Mouse (Mus musculus) spleen, postnatal 4 days (tissue): ENCODE results near the gene Eif4e3.

ENCODE experiments used
- DNase-seq, 2 experiments: peaks; one replicate each; pipeline ENCODE4 v3.0.0; 2022; ENCODE audit warnings: low spot score in 2 of 2

The Eif4e3 gene

DNA sequence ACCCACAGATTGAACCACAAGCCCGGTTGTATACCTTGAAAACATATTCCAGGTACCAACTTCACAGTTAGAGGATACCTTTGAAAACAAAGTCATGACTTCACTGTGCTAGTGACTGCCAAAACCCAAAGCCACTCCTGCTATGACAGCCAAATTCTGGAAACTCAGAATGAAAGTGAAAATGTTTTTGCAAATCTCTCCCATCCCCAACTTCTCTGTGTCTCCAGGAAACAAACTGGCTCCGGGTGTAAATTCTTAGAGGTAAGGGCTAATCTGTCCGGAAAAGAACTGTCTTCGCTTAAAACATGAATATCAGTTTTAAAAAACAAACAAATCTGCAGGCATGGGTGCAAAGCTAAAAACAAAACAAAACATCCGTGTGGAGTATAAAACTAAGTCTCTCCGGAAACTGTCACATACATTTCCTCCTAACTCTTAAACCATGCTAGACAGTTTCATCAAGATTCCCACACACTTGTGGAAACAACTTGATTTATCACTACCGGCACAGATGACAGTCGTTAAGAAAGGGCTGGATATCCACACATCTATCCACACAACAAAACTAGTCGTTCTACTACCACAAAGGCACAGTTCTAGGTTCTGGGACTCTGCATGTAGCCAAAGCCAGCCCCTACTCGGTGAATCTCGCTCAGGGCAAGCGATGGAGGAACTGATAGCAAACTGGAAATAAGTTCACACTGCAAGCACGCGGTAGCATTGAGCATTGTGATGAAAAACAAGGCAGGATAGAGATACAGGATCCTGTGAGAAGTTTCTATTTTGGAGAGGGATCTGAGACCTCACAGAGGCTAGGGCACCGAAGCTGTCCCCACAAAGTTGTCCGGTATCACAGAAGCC, 884 bp downstream of the Eif4e3 start:
- no peak for DNase-seq

DNA sequence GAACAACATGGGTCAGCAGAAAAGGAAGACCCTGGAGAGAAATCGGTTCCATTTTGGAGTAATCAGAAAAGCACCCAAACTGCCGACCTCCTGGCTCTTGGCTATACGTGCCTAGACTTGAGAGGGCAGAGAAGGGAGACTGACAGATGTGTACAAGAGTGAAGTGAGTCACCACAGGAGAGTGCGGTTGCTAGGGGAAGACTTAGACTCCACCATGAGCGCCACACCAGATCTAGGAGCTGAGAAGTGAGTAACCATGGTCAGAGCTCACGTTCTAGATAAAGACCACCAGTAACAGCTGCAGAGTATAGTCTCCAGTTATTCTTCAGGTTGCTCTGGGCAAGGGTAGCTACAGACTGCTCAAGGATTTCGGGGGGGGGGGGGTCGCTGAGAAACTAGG, 3.3 kb downstream of the Eif4e3 start:
- no peak for DNase-seq

DNA sequence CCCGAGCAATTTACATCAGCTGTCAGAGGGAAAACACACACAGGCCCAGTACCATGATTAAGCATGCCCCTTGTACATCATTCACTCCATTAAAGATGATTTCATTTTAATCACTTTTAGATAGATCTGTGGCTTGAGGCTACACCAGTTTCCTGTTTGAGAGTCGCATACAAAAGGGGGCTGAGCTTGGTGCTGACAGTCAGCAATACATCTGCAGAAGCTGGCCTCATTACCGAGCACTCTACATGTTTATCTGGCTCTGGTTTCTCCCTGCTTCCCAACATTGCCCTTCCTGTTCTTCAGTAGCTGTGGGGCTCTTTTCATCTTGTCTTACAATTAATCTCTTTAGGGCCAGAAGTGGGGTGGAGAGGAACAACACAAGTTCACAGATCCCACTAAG, 6.1 kb downstream of the Eif4e3 start:
- DNase-seq = no peak

DNA sequence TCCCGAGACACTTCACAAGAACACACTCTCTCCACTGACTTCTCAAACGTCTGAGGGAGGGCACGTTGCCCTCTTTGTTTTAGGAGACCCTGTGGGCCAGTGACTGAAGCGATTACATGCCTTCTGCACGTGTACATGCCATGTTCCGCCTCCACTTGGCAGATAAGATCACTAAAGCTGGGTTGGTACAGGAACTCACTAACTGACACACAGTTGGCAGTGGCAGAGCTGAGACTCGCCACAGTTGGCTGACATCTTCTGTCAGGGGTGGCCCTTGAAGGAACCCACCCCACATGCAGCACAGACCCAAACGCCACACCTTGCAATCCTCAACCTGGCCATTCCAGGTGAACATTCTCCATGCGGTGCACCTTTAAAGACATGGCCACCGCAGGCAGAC, 8.0 kb downstream of the Eif4e3 start:
- DNase-seq = no peak

DNA sequence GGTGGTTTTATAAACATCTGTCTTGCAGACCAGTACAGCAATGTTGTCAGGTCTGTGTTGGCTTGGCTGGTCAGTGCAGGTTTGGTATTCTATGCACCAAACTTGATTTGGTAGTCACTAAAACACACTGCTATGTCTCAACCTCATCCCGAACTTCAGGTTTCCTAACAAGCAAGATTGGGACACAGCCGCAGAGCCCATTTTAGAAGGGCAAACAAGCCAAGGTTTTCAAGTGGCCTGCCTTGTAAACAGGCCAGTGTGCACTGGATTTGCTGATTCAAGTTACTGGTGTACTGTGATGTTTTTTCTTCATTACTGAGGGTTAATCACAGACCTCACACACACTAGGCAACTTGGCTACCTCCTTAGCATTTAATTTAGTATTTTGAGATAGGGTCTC, 10.5 kb downstream of the Eif4e3 start:
- DNase-seq = no peak

DNA sequence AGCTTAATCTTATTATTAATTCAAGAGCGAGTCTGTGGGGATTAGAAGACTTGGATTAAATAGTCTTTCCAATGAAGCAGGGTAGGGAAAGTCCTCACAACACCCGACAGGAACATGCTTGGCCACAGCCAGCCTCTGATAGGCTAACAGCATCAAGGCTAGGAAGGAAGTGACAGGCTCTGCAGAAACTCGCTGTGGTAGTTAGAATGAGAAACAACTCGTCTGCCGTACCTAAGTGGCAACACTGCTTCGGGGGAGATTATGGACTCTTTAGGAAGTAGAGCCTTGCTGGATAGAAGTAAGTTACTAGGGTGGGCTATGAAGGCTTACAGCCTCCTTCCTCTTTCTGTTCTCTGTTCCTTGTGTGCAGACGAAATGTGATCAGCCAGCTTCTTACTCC, 11.1 kb downstream of the Eif4e3 start:
- no peak for DNase-seq

DNA sequence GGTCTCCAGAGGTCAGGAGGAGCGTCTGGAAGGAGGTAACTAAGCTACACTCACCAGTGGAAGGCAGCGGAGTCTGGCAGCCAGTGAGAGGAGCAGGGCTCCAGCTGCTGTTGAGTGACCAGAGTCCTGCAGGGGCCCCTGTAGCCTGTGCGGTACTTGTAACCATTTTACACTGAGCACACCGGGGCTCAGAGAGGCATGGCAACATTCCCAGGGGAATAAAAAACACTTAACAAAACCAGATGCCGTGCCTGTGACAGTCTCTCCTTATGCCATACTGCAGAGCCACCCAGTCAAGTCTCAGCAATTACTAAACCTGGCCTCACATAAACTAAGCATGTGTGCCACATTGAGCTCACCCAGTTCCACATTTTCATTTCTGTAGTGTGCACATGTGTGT, 12.2 kb downstream of the Eif4e3 start:
- no peak for DNase-seq

DNA sequence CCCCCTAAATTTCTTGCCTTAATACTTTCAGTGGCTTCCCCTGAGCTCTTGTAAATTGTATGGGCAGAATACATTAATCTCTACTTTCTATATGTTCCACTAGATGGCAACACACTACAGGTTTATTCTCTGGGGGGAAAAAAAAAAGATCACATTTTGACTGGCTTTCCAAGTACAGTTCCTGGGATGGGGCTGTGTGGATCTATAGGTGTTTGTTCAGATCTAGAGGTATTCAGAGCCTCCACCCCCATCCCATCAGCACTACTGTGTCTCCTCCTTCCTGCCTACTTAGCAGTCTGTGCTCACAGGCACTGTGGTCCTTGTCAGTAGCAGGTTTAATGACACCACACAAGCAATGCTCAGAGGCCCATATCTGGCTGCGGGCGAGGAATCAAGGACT, 14.2 kb downstream of the Eif4e3 start:
- DNase-seq = no peak

DNA sequence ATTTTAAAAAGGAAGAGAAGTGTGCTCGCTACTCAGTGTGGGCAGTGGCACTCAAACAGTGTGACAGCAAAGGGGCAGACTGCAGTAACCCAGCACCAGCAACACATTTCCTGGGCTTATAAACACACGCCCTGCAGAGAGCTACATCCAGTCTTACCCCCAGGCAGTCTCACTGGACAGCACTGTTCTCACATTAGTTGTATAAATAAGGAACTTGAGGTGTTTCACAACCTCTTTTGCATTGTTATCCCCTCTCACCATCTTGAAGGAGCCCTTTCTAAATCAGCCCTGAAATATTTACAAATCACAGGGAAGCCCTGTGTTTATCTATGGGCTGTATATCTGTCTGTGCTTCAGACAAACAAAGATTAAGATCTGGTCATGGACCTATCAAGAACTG, 17.3 kb downstream of the Eif4e3 start:
- DNase-seq = no peak

DNA sequence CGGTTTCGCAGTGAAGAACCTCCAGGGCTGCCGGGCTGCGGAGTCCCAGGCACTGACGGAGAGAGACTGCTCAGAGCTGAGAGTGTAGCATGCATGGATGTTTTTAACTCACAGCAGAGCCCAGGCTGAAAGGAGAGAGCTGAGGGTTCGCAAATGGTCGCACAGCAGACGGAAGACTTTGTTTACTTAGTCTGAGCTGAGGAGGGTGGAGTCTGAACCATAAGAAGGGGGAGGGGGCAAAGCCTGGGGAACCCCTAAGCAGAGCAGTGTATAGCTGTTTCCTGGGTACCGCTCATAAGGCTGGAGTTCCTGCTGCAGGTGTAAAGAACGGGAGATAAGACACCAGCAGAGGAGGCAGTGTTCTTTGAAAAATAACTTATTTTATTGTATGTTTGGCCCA, 20.2 kb downstream of the Eif4e3 start:
- no peak for DNase-seq

DNA sequence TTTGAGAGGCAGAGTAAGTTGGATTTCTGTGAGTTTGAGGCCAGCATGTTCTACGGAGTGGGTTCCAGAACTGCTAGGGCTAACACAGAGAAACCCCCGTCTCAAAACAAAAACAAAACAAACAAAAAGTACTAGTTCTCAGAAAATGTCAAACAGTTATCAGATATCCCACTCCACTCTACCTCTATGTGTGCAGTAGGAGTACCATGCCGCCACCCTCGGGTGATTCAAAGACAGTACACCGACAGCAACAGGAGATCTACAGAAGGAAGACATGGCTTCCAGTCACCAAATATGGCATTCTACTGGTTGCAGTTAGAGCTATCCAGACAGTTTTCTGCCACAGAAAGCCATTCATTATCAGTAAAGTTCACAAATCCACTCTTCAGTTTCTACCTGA, 21.7 kb downstream of the Eif4e3 start:
- DNase-seq = no peak

DNA sequence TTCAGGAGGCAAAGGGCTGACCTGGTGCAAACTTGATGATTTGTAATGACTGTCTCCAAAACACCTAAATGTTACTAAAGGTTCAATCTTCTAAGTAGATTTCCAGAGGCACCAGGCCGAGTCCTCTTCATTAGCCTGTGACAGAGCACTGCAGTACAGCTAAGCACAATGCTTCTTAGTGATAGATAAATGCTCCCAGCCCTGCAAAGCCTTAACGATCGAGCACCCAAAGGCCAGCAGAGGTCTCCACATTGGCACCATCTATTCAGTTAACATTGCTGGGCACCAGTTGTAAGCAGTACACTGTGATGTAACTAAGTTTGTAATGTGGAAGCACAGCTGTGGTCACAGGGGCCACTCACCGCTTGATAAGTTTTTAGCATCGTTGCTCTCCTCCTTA, 22.2 kb downstream of the Eif4e3 start:
- DNase-seq = no peak

DNA sequence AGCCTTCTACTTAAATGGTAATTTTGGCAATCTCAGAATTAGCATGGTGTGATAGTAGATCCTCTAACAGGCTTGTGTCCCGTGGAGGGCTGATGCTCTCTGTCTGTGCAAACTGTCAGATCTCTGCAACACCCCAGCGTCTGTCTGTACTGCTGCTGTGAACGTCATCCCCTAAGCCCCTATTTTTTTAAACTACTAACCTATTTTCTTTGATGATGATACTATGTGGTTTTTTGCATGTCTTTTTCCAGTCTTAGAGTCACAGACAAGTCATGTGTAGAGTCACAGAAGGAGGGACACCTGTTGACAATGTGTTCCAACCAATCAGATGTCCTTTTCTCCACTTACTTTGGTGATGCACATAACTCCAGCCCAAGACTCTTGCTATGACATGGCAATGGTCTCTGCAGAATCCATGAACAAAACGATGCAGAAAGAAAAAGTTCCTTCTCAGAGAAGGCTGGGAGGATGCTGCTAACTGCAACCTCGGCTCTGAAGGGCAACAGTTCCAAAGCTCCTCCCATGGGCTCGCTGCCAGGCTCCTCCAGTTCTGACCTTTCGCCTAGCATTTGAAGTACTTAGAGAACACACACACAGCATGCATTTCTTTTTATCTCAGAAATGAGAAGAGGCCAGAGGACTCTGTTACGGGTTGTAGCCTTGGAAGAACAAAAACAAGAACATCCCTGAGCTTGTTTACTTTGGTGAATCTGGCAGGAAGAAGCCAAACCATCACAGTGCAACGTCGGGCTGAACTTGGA, 23.0 kb downstream of the Eif4e3 start:
- DNase-seq = no peak

DNA sequence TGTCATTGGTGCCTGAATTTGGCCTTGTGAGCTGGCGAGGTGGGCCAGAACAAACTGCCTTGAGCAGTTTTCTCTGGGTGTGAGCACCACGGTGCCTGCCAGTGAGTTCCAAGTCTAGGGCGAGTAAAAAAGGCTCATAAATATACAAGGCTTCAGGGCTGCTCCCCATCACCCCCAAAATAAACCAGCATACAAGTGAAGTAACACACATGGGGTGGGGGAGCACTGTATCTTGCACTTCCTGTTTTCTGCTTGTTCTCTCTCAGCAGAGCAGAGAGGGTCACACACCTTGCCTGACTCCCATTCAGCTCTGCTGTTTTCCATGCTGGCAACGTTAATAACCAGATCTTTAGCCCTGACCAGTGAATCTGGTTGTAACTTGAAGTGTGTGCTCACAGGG, 29.1 kb downstream of the Eif4e3 start:
- DNase-seq = no peak

DNA sequence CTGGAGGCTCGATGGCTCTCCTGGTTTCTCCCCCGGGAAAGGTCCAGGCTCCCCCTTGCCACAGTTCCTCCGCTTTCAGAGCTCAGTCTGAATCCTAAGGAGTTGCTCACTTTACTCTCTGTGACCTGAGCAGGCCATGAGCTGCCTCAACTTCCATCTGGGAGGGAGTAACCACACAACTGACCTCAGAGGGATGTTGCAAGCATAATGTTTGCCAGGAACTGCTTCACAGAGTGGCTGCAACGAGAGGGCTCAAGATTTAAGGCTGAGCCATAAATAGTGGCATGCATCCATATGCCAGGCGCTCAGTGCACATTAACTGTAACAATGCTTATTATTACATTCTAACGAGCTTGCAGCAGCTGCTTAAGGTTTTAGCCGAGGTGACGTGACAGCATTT, 29.8 kb downstream of the Eif4e3 start:
- DNase-seq = no peak

DNA sequence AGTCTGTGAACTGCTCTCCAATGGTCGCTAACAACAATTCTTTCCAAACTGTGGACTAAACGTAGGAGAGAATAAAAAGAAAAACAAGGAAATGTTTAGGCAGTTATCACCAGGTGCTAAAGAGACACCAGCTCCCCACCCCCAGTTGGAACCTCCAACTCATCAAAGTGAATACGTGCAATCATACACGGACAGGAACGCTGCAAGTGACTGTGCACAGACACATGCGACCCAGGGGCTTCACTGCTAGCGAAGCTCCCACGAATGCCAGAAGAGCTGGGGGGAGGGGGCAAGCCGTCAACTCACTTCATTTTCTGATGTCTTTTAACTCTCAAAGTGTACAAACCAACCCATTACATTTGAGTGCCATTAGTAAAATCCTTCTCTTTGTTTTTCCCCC, 30.4 kb downstream of the Eif4e3 start:
- DNase-seq = no peak

DNA sequence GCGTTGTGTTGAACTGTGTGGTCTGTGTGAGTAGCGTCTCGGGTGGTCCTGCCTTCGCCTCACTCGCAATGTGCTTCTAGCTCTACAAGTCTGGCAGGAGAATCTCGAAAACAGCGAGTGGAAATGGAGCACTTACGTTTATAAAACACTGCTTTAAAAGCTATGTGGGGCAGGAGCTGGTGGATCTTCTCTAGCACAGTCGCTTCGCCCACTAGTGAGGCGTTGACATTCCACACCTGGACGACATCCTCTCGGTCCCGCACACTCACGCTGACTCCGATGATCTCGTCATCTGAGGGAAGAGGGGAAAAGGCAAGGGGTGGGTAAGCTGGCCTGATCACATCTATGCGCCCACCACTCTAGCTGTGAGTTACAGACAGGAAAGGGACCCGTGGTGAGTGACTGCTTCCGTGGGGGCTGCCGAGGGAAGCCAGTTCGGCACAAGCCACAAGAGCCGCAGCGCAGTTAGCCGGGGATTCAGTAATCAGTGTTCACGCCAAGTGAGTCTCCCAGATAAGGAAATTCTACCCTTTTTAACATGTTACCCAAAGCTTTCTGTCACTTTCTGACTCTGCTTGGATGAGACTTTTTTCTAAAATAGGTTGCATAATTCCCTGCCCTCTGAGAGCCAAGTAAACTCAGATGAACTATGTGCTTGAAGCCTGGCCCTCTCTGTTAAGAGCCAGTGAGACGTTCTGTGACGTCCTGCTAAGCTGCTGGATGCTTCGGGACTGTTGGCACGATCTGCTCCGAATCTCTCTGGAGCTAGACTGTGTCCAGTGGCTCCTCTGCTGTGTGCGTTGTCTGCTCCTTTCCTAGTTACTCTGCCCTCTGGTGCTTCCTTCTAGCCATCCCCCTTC, 34.2 kb downstream of the Eif4e3 start:
- DNase-seq = no peak

DNA sequence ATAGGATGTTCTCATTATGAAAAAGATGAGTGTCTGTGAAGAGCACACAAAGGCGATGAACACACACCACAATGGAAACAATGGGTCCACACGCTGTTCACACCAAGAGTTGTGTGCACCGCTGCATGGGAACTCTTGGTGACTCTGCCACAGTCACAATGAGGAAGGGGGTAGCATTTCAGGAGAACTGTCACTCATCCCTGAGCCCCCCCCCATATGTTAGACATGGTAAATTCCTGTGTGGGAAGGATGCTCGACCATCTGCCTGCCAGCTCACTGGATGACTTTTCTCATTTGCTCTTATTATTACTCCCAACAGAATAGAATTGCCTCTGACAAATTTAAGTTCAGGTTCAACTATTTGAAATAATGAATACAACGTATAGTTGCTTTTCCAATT, 34.9 kb downstream of the Eif4e3 start:
- DNase-seq = no peak

DNA sequence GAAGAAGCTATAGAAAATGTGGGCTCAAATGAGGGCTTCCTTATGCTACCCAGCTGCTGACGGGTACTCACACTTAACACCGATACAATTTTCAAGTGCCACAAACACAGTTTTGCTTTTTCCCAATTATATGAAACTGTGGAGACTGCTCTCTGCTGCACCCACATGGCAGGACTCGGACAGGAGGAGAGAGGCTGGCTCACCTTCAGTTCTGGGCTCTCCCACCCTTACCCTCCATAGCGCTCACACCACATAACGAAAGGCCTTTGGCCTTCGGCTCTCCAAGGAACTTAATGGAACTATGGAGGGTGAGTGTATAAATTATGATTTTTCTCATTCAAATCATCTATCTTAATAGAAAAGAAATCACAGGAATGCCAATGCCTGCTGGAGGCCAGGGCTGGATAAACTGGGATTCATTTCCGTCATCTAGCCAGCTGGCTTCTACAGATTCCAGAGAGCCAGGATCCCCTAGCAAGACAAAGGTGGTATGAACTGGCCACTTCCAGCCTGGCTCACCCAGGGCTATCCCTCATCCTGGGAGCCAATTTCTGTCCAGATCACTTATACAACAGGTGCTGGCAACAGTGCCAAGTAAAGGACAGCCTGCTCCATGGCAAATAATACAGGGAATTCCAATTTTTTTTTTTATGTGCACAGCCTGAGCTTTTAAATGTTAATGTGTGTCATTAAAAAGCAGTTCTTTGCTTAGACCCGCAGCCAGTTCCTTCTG, 36.7 kb downstream of the Eif4e3 start:
- no peak for DNase-seq

DNA sequence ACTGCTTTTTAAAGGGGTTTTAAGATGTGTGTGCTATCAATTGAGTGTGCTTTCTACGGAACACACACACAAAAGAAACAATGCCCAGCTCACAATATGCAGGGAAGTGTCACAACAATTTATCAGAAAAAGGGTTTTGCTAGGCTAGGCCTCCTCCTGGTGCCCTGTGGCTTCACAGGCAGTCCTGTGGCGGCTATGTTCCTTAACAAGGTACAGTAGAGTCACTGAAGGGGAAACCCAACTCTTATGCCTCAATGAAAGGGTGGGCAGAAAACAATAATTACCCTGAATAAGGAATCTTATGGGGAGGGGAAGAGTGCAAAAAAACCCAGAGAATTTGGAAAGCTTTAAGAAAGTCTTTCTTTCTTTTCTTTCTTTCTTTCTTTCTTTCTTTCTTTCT, 40.2 kb downstream of the Eif4e3 start:
- no peak for DNase-seq

DNA sequence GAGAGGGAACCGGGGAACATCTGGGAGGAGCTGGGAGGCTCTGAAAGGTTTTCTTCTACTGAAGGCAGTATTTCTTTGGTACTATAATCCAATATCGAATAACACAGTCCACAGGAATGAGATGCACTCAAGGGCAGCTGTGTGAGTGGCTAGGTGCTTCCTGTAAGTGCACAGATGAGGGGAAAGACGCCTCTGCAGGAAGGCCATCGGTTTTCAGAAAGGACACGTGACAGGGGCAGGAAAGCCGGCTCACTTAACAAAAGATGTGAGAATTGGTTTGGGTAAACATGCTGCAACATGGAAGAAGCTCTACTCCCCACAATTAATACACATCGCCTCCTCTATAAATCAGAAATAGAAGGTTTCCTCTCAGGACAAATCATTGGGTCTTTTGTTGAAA, 40.8 kb downstream of the Eif4e3 start:
- no peak for DNase-seq

DNA sequence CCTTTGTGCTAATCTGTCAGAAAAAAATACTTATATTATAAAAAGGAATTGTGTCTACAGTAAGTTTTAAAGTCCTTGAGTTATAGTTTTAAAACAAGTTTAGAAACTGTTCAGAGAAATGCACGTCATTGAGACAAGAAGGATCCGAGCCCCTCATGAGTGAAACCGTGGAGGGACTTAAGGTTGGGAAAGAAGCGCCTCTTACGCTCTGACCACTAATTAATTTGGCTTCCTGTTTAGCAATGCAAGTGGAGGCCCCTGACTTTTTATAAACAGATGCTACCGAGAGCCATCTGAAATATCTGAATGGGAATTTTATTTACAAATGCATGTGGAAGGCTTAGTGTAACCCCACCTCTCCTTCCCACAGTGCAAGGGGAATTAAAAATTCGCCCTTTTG, 41.3 kb downstream of the Eif4e3 start:
- DNase-seq = no peak
